Mouse (Mus musculus) small intestine, adult 2 months (tissue): ENCODE data around the gene Galnt14.

ENCODE experiments used
- CTCF ChIP-seq: fragments of 200-500 bp; IDR thresholded peaks from 2 replicates; pipeline ENCODE4 v1.5.1; 2012; ENCODE audit warnings: low read depth, mild to moderate bottlenecking, control low read depth, inconsistent platforms, low read length, moderate library complexity, mixed read lengths; ENCODE audit not compliant: insufficient replicate concordance, insufficient read length; ENCODE audit errors: extremely low read depth
- POLR2A ChIP-seq: fragments of 200-500 bp; IDR thresholded peaks from 2 replicates; pipeline ENCODE4 v1.6.1; 2012; ENCODE audit warnings: low read depth, mild to moderate bottlenecking, control low read depth, inconsistent platforms, low read length, moderate library complexity

- TF ChIP-seq CTCF, result no peak
- no peak for TF ChIP-seq POLR2A
Measured at GRCm38 (mm10) chr17:73708451-73708850, 1.8 kb downstream of the Galnt14 start.
